Mouse (Mus musculus) neural tube, embryonic 13.5 days (tissue): ENCODE measurements around the gene Pla2g2c. TPM values are rescaled to one million over a fixed set of nuclear protein-coding genes. Genes with fewer than 3 reads are reported as not detected.

Source experiments
- ATAC-seq: fragments of 200-750 bp; cut with Nextera tagmentation; 2 replicates; pipeline ENCODE4 v1.8.0; 2017; ENCODE audit warnings: low read depth, mild to moderate bottlenecking, moderate TSS enrichment, moderate library complexity
- H3K27ac ChIP-seq: fragments of 300-500 bp; sonication (generic); replicated peaks from 2 replicates; pipeline ENCODE4 v1.5.1; 2015; ENCODE audit warnings: moderate library complexity, mild to moderate bottlenecking, inconsistent platforms
- H3K27me3 ChIP-seq: fragments of 300-500 bp; sonication (generic); 2 replicates; pipeline ENCODE4 v1.6.1; 2015; ENCODE audit warnings: mild to moderate bottlenecking, inconsistent platforms
- H3K36me3 ChIP-seq: fragments of 300-500 bp; sonication (generic); 2 replicates; pipeline ENCODE4 v1.6.1; 2015; ENCODE audit warnings: mild to moderate bottlenecking, inconsistent platforms
- H3K4me1 ChIP-seq: fragments of 300-500 bp; sonication (generic); replicated peaks from 2 replicates; pipeline ENCODE4 v1.6.1; 2015; ENCODE audit warnings: inconsistent platforms
- H3K4me2 ChIP-seq: fragments of 300-500 bp; sonication (generic); 2 replicates; pipeline ENCODE4 v1.6.1; 2015; ENCODE audit warnings: inconsistent platforms, mild to moderate bottlenecking, moderate library complexity
- H3K4me3 ChIP-seq: fragments of 300-500 bp; sonication (generic); 2 replicates; pipeline ENCODE4 v1.5.1; 2015; ENCODE audit warnings: mild to moderate bottlenecking, inconsistent platforms
- H3K9ac ChIP-seq: fragments of 300-500 bp; sonication (generic); 2 replicates; pipeline ENCODE4 v1.6.1; 2015; ENCODE audit warnings: moderate library complexity, mild to moderate bottlenecking, inconsistent platforms
- H3K9me3 ChIP-seq: fragments of 300-500 bp; sonication (generic); 2 replicates; pipeline ENCODE4 v1.6.1; 2016; ENCODE audit warnings: inconsistent platforms
- WGBS: fragments of 180-500 bp; shearing (Covaris S2); methylation state at CpG from one replicate; pipeline ENCODE4 v1.1.7; 2015; 5-methylcytosine and 5-hydroxymethylcytosine counted together
- polyA plus RNA-seq: library from polyadenylated mRNA; unstranded; fragments of >200 nt; fragmentation: Nextera tagmentation; extraction: Ambion mirVana; gene quantifications from 2 replicates; pipeline ENCODE4 v1.2.1, GENCODE M21; 2015

Pla2g2c gene
- polyA plus RNA-seq, 1 experiment from 2014 or later: 0.39 TPM

DNA sequence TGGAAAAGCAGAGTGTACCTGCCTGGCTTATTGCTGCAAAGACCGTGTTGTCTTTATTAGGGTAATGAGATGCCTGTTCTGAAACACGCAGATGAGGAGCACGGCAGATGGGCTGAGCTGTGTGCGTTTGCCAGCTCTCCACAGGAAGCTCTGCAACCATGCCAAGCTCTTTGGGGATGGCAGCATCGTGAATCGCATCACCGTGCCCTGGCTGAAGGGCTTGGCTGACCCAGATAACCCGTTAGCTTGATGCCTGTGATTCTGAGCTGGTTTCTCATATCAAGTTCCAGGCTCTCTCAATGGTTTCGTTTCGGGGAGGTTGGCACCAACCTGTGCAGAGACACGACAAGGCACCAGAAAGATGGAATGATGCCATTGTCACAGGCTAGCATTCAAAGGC is 14.0 kb upstream of the Pla2g2c start:
- WGBS: 72% methylated on average over 11 of the region's 11 CpGs
- Histone ChIP-seq H3K36me3 (no peaks in the 10 kb centered on the region), H3K9ac (no peak overlapping the region), H3K9me3 (no peaks in the 10 kb centered on the region), H3K4me3 (no peak overlapping the region), H3K4me1 (peaks cover 15% of the 10 kb centered on the region), H3K27ac (peak overlapping the region; percentile 72), H3K27me3 (no peaks in the 10 kb centered on the region), H3K4me2 (no peak overlapping the region)
- no peak for ATAC-seq

GRCm38 (mm10) chr4:138711051-138711820 is 13.4 kb upstream of the Pla2g2c start:
- no peaks in the 10 kb centered on the region for H3K9me3 ChIP-seq
- H3K4me1 ChIP-seq: peaks cover 15% of the 10 kb centered on the region
- no peaks in the 10 kb centered on the region for H3K27me3 ChIP-seq
- H3K4me3 ChIP-seq: no peak overlapping the region
- no peak overlapping the region for H3K4me2 ChIP-seq
- no peaks in the 10 kb centered on the region for H3K36me3 ChIP-seq
- WGBS: 66% methylated on average over 17 of the region's 17 CpGs
- ATAC-seq: no peak
- no peak overlapping the region for H3K9ac ChIP-seq
- peak overlapping the region; percentile 72 for H3K27ac ChIP-seq

DNA sequence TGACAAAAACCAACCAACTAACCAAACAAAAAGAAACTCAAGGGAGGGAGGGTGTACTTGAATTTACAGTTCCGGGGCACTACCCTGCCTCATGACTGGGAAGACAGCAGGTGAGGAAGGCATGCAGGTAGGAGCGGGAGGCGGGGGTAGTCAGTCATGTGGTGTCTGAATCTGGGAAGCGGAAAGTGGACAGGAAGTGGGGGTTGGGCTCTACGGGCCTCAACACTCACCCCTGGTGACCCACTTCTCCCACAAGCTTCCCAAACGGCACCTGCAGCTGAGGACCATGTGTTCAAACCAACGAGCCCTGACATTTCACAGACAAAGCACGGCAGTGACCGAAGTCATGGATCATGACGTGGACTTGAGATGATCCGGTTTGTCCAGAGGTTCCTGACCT is 12.5 kb upstream of the Pla2g2c start:
- H3K27me3 ChIP-seq: no peaks in the 10 kb centered on the region
- no peak overlapping the region for H3K9ac ChIP-seq
- no peak for ATAC-seq
- no peaks in the 10 kb centered on the region for H3K9me3 ChIP-seq
- no peaks in the 10 kb centered on the region for H3K36me3 ChIP-seq
- H3K4me3 ChIP-seq: no peak overlapping the region
- 87% methylated on average over 11 of the region's 11 CpGs for WGBS
- peaks cover 15% of the 10 kb centered on the region for H3K4me1 ChIP-seq
- H3K4me2 ChIP-seq: no peak overlapping the region
- H3K27ac ChIP-seq: no peak overlapping the region

- Histone ChIP-seq H3K4me2 (no peak overlapping the region), H3K36me3 (no peaks in the 10 kb centered on the region), H3K27me3 (no peaks in the 10 kb centered on the region), H3K27ac (no peak overlapping the region), H3K9ac (no peak overlapping the region), H3K4me3 (no peak overlapping the region), H3K4me1 (peaks cover 15% of the 10 kb centered on the region), H3K9me3 (no peaks in the 10 kb centered on the region)
- ATAC-seq: no peak
- WGBS: 81% methylated on average over 8 of the region's 8 CpGs
These were observed 12.0 kb upstream of the Pla2g2c start for GRCm38 (mm10) chr4:138712621-138713020.

GRCm38 (mm10) chr4:138714186-138714585 is 10.4 kb upstream of the Pla2g2c start:
- no peak overlapping the region for H3K27ac ChIP-seq
- H3K4me3 ChIP-seq: no peak overlapping the region
- 82% methylated on average over 1 of the region's 1 CpGs for WGBS
- peaks cover 15% of the 10 kb centered on the region for H3K4me1 ChIP-seq
- ATAC-seq: no peak
- no peaks in the 10 kb centered on the region for H3K27me3 ChIP-seq
- H3K9ac ChIP-seq: no peak overlapping the region
- H3K36me3 ChIP-seq: no peaks in the 10 kb centered on the region
- H3K9me3 ChIP-seq: no peaks in the 10 kb centered on the region
- H3K4me2 ChIP-seq: no peak overlapping the region

DNA sequence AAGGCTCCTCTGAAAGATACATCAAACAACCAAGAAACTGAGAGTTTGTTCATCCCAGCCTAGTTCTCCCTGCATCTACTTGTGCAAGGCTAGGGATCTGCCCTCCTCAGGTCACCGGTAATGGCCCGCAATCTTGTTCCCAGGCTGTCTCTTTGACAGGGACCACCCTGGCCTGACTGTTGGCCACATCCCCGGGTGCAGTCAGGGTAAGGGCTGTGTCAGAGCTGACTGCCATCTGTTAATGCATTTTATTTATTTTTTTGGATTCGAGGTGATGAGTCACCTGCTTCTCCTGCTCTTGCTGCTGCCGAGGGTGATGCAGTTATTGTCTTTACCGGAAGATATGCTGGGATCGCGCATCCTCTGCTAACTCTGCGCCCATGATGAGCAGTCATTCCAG is 7.9 kb upstream of the Pla2g2c start:
- Histone ChIP-seq H3K9ac (no peak overlapping the region), H3K36me3 (no peaks in the 10 kb centered on the region), H3K27ac (no peak overlapping the region), H3K4me3 (no peak overlapping the region), H3K9me3 (no peaks in the 10 kb centered on the region), H3K27me3 (no peaks in the 10 kb centered on the region; the same call in 1 of the 2 replicates), H3K4me1 (no peaks in the 10 kb centered on the region), H3K4me2 (no peak overlapping the region)
- ATAC-seq: no peak
- 91% methylated on average over 9 of the region's 9 CpGs for WGBS

GRCm38 (mm10) chr4:138718586-138719263 is 5.9 kb upstream of the Pla2g2c start:
- no peak overlapping the region for H3K4me3 ChIP-seq
- no peak for ATAC-seq
- H3K4me2 ChIP-seq: no peak overlapping the region
- H3K36me3 ChIP-seq: no peaks in the 10 kb centered on the region
- H3K9ac ChIP-seq: no peak overlapping the region
- no peaks in the 10 kb centered on the region for H3K9me3 ChIP-seq
- 76% methylated on average over 5 of the region's 5 CpGs for WGBS
- peaks cover under 1% of the 10 kb centered on the region; the same call in 1 of the 2 replicates for H3K4me1 ChIP-seq
- H3K27me3 ChIP-seq: no peaks in the 10 kb centered on the region; the same call in 1 of the 2 replicates
- no peak overlapping the region for H3K27ac ChIP-seq

- 85% methylated on average over 5 of the region's 5 CpGs for WGBS
- Histone ChIP-seq H3K4me2 (no peak overlapping the region), H3K9ac (no peak overlapping the region), H3K36me3 (no peaks in the 10 kb centered on the region), H3K9me3 (no peaks in the 10 kb centered on the region), H3K27ac (no peak overlapping the region), H3K4me1 (peaks cover 6% of the 10 kb centered on the region), H3K27me3 (no peaks in the 10 kb centered on the region; the same call in 1 of the 2 replicates), H3K4me3 (no peak overlapping the region)
- ATAC-seq: no peak
These were observed 5.4 kb upstream of the Pla2g2c start for GRCm38 (mm10) chr4:138719264-138719596.

GRCm38 (mm10) chr4:138723493-138724281 is 905 bp upstream of the Pla2g2c start:
- H3K4me1 ChIP-seq: peaks cover 24% of the 10 kb centered on the region
- no peak overlapping the region for H3K9ac ChIP-seq
- H3K4me2 ChIP-seq: no peak overlapping the region
- H3K4me3 ChIP-seq: no peak overlapping the region
- H3K27me3 ChIP-seq: no peaks in the 10 kb centered on the region; the same call in 1 of the 2 replicates
- no peak for ATAC-seq
- H3K27ac ChIP-seq: no peak overlapping the region
- no peaks in the 10 kb centered on the region for H3K9me3 ChIP-seq
- 66% methylated on average over 15 of the region's 15 CpGs for WGBS
- no peaks in the 10 kb centered on the region for H3K36me3 ChIP-seq

- no peaks in the 10 kb centered on the region for H3K9me3 ChIP-seq
- peak overlapping the region; percentile 30 for H3K4me3 ChIP-seq
- no peaks in the 10 kb centered on the region for H3K36me3 ChIP-seq
- no peak overlapping the region for H3K27ac ChIP-seq
- no peaks in the 10 kb centered on the region; the same call in 1 of the 2 replicates for H3K27me3 ChIP-seq
- WGBS: 5% methylated on average over 13 of the region's 13 CpGs
- peaks cover 31% of the 10 kb centered on the region for H3K4me1 ChIP-seq
- peak; percentile 77 for ATAC-seq
- peak overlapping the region; percentile 63 for H3K4me2 ChIP-seq
- peak overlapping the region; percentile 59 for H3K9ac ChIP-seq
These were observed 502 bp downstream of the Pla2g2c start for GRCm38 (mm10) chr4:138725127-138725461.

GRCm38 (mm10) chr4:138725751-138726150 is 1.2 kb downstream of the Pla2g2c start:
- peaks cover 31% of the 10 kb centered on the region for H3K4me1 ChIP-seq
- no peaks in the 10 kb centered on the region; the same call in 1 of the 2 replicates for H3K27me3 ChIP-seq
- H3K4me2 ChIP-seq: no peak overlapping the region
- H3K36me3 ChIP-seq: no peaks in the 10 kb centered on the region
- H3K9me3 ChIP-seq: no peaks in the 10 kb centered on the region
- no peak overlapping the region for H3K4me3 ChIP-seq
- no peak overlapping the region for H3K9ac ChIP-seq
- H3K27ac ChIP-seq: no peak overlapping the region
- WGBS: 78% methylated on average over 5 of the region's 5 CpGs
- no peak for ATAC-seq
